Mouse (Mus musculus) adrenal gland, postnatal 36 days (tissue): ENCODE results near the gene B130006D01Rik. TPM values are rescaled to one million over a fixed set of nuclear protein-coding genes. Genes with fewer than 3 reads are reported as not detected.

ENCODE experiments used
- DNase-seq, 2 experiments: peaks; one replicate each; pipeline ENCODE4 v3.0.0; 2021; ENCODE audit warnings: mixed read lengths in 1 of 2
- total RNA-seq, 2 experiments: library from RNA; stranded (reverse); gene quantifications; 2 replicates each; pipeline ENCODE4 v1.2.3; 2021

The B130006D01Rik gene
- total RNA-seq, 2 experiments from 2014 or later: 0.53 to 0.73 TPM

GRCm38 (mm10) chr11:95771665-95772064 is 48.3 kb downstream of the B130006D01Rik start:
- no peak for DNase-seq

- no peak for DNase-seq
Measured at GRCm38 (mm10) chr11:95773264-95773663, 49.9 kb downstream of the B130006D01Rik start.

Other genes with a start within 250 kb of the B130006D01Rik start
- 1 to 10 TPM; 1.6 to 6.0 TPM for gene Nxph3, start 209.0 kb upstream of the B130006D01Rik start, total RNA-seq
- 1 to 10 TPM; 3.6 to 4.0 TPM for gene Ngfr, start 135.9 kb upstream of the B130006D01Rik start, total RNA-seq
- gene Phb, start 56.6 kb upstream of the B130006D01Rik start, total RNA-seq: 100 to 1,000 TPM; 324 to 358 TPM
- gene Zfp652, start 10.9 kb upstream of the B130006D01Rik start, total RNA-seq: 10 to 100 TPM; 40.2 to 47.4 TPM
- 100 to 1,000 TPM; 119 to 160 TPM for gene Phospho1, start 100.9 kb downstream of the B130006D01Rik start, total RNA-seq
- 10 to 100 TPM; 14.3 to 30.9 TPM for gene Gngt2, start 113.6 kb downstream of the B130006D01Rik start, total RNA-seq
- 10 to 100 TPM; 11.3 to 19.3 TPM for gene Abi3, start 118.9 kb downstream of the B130006D01Rik start, total RNA-seq
- gene B4galnt2, start 191.3 kb downstream of the B130006D01Rik start, total RNA-seq: not detected